Mouse (Mus musculus) frontal cortex, adult (tissue): ENCODE results near the gene Zeb2.
A peak's percentile ranks its signal among the peaks of the same experiment; 100 is the strongest.

Experiments
- ATAC-seq: cut with Nextera tagmentation; 2 replicates; pipeline ENCODE4 v1.9.2; 2017; ENCODE audit warnings: mild to moderate bottlenecking, moderate library complexity, mixed read lengths; ENCODE audit not compliant: low TSS enrichment

Gene Zeb2

GRCm38 (mm10) chr2:45117087-45117561, at the start of gene Zeb2:
Gene Zeb2, minus strand, starts transcription at chr2:45117395.
- peak; percentile 45 for ATAC-seq

- ATAC-seq = no peak
Observed at GRCm38 (mm10) chr2:45158785-45159184, 41.6 kb upstream of the Zeb2 start.

DNA sequence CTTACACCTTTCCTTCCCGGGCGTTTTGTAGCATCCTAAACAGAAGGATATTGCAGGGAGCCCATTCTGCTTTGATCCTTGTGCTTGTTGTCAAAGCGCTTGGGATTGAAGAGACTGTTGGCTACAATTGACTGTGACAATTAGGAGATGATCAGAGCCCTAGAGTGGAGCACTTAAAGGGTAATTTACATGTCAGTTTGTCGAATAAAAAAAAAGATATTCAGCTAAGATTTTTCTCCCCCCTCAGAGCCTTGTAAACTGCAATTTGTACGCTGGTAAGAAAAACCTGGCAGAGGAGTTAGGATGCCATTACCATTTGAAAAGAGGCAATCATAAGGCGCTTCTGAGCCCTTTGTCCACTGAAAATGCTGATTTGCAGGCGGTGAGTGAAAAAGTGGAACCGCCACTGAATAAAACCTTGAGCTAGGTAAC, 41.2 kb upstream of the Zeb2 start:
- peak; percentile 44; the same call in 1 of the 2 replicates for ATAC-seq

GRCm38 (mm10) chr2:45153315-45153714, 36.1 kb upstream of the Zeb2 start:
- no peak for ATAC-seq

GRCm38 (mm10) chr2:45143162-45143561, 26.0 kb upstream of the Zeb2 start:
- ATAC-seq = no peak

GRCm38 (mm10) chr2:45138906-45139305, 21.7 kb upstream of the Zeb2 start:
- no peak for ATAC-seq

DNA sequence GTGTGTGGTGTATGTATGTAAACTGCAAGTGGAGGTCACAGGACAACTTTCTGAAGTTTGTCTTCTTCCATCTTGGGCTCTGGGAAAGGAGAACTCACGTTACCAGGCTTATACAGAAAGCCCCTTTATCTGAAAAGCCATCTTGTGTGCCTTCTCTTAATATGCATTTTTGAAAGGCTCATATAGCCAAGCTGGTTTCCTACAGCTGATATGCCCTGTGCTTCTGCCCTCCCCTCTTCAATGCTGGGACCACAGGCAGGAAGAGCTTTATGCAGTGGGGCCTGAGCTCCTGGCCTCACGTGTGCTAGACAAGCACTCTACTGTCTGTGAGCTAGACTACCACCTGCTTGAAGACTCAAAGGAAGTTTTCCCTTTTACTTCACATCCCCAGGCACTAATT, 19.6 kb upstream of the Zeb2 start:
- no peak for ATAC-seq

GRCm38 (mm10) chr2:45133225-45133624, 16.0 kb upstream of the Zeb2 start:
- no peak for ATAC-seq

DNA sequence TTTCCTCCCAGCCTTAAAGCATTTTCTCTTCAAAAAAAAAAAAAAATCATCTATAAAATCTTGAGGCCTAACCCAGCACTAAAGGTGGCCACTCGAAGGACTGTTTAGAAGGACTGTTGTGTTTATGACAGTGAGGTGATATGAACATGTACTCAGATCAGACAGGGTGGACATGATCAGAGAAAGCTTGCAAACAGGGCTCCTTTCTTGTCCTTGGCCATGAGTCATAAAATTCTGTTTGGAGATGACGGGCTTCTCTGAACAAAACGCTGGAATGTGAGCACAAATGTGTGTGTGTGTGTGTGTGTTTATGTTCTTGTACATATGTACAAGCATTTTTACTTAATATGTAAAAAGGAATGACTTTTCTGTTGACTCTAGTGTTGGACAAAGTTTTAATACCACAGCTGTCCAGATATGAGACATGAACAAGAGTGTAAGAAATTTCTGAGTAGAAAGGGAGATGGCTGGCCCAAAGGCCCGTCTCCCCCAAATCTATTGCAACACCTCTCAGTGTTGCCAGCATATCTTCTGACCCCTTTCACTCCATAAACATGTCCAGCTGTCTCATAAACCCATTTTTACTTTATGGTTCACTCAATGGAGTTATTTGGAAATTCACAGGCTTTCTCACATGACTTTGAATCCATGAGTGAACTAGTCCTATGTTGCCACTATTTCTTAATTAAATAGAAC, 13.4 kb upstream of the Zeb2 start:
- no peak for ATAC-seq

GRCm38 (mm10) chr2:45129556-45129955, 12.4 kb upstream of the Zeb2 start:
- ATAC-seq = no peak

- ATAC-seq = no peak
Observed at GRCm38 (mm10) chr2:45128696-45129095, 11.5 kb upstream of the Zeb2 start.

GRCm38 (mm10) chr2:45126401-45126800, 9.2 kb upstream of the Zeb2 start:
- ATAC-seq = no peak

DNA sequence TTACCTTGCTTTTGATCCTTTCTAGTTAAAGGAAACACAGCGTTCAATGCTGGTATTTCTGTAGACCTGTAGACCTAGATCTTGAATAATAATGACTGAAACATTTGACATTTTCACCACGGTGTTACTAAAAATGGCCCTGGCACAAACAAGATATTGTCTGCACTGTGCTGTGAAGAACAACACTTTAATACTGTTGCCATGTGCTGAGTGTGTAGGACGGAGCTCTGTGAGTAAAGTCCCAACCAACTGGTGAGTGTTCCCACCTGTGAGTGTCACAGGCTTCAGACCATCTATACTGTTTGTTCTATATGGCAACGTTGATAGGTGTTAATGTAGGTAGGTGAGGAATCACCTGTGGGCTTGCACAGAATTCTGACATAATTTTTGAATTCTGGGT, 8.0 kb upstream of the Zeb2 start:
- ATAC-seq = peak; percentile 58

DNA sequence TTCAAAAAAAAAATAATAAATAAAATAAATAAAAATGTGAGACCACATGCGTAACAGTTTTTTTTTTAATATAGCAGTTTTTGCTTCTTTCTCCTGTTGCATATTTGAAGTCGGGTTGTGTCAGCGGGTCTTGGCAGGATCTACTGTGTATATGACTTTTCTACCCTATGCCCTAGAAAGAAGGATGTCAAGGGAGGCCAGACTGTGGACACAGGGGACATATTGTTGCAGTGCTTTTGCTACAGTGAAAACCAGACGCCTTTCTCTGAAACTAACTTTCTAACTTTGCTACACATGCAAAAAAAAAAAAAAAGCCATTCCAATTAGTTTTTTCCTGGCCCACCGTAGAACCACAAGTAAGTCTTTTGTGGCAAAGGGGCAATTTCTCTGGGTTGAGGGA, 6.3 kb upstream of the Zeb2 start:
- no peak for ATAC-seq

GRCm38 (mm10) chr2:45118121-45118520, 926 bp upstream of the Zeb2 start:
- ATAC-seq = no peak

- no peak for ATAC-seq
Observed at GRCm38 (mm10) chr2:45117592-45117991, 397 bp upstream of the Zeb2 start.

DNA sequence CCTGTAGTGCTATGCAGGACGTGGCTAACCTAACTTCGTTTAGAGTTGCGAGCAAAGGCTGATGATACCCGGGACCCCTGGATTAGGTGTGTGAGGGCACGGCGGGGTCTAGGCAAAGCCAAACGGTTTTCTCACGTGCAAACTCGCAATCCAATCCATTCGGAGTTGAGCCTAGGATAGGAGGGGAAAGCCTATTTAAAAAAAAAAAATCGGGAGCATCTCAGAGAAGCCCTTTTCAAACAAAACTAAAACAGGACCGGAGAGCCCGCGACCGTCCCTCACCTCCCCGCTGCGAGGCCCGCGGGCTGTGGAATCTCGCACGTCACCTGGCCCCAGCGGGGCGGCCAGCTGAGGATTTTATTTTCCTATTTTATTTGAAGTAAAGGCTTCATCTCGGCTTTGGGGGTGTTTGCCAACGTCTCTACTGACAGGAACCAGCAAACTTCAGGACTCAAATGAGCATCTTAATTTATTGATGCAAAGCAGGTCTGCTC, 617 bp downstream of the Zeb2 start:
- no peak for ATAC-seq

GRCm38 (mm10) chr2:45115720-45116495, 1.3 kb downstream of the Zeb2 start:
- no peak for ATAC-seq

GRCm38 (mm10) chr2:45115211-45115610, 2.0 kb downstream of the Zeb2 start:
- no peak for ATAC-seq

GRCm38 (mm10) chr2:45114596-45114995, 2.6 kb downstream of the Zeb2 start:
- ATAC-seq = 0 out of 2 replicates have a peak, but pooled peaks have one; percentile 1

DNA sequence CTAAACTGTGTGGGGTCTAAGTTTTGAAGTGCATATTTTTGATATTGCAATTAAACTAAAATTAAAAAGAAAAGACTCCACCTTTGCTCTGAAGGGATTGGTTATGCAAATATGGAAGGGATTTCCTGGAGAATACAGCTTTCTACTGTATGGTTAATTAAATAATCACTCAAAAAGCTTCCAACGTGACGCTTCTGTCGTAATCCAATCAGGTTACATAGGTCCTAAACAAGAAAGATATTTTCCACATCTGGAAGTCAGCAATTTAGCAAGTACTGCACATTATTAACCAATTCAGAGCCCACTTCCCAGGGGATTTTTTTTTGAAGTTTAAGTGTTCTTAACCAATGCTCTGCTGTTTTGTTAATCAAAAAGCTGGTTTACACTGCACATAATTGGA, 3.3 kb downstream of the Zeb2 start:
- no peak for ATAC-seq

DNA sequence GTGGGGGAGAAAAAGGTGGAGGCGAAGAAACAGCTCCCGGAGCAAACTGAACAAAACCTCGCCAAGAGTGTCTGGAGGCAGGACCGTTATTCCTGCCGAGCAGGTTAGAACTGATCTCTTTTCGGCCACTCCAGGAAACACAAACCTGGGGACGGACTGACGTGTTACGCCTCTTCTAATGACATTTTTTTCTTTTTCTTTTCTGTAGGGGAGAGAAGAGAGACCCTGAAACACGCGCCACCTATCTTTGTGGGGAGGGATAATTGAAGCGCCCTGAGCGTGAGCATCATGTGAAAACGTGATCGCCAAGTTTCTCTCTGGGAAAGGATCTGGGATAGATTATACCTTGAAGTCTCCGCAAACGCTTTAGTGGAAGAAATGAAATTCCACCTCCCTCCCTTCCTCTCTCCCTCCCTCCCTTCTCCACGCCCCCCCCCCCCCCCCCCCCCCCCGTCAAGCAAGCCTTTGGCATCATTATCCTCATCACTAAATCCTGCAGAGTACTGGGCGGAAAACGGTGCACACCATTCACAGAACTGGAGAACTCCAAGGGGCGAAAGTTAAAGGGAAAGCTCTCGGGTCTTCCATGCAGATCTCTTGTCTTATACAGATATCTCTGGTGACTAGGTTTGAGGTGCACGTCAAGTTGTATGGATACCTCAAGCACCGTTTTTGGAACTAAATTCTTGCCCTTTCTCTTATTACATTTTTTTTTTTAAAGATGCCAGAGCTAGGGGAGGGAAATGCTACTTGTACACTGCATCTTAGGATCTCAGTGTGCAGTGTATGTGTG, 4.1 kb downstream of the Zeb2 start:
- ATAC-seq = peak; percentile 10; the same call in 1 of the 2 replicates
